Mouse (Mus musculus) heart, adult 2 months (tissue): ENCODE measurements at regions not wholly inside any gene's neighbourhood (a gene's known extent, or its start where the extent isn't known, plus 50 kb on each side); places are given as distances from the start of the nearest gene placed in this dataset.

Source experiments
- DNase-seq, 2 experiments: peaks; one replicate each; pipeline ENCODE4 v3.0.0; 2021
- H3K27ac ChIP-seq: fragments of 200-600 bp; 2 replicates; pipeline ENCODE4 v1.8.1; 2022
- H3K27me3 ChIP-seq: fragments of 200-500 bp; 2 replicates; pipeline ENCODE4 v1.6.1; 2012; ENCODE audit warnings: mild to moderate bottlenecking, low read length, inconsistent platforms, mixed read lengths; ENCODE audit not compliant: control insufficient read depth, insufficient read depth
- H3K36me3 ChIP-seq: fragments of 200-500 bp; 2 replicates; pipeline ENCODE4 v1.6.1; 2012; ENCODE audit warnings: low read length, inconsistent platforms; ENCODE audit not compliant: control insufficient read depth, insufficient read depth
- H3K4me1 ChIP-seq: fragments of 200-500 bp; 2 replicates; pipeline ENCODE4 v1.6.1; 2011; ENCODE audit warnings: low read length; ENCODE audit not compliant: control insufficient read depth, insufficient read depth
- H3K4me3 ChIP-seq: fragments of 200-600 bp; 2 replicates; pipeline ENCODE4 v1.8.1; 2022
- H3K79me2 ChIP-seq: fragments of 200-500 bp; replicated peaks from 2 replicates; pipeline ENCODE4 v1.6.1; 2012; ENCODE audit warnings: mild to moderate bottlenecking, inconsistent platforms, low read length, moderate library complexity, mixed read lengths; ENCODE audit not compliant: control insufficient read depth, insufficient read depth
- H3K9ac ChIP-seq: fragments of 200-500 bp; 2 replicates; pipeline ENCODE4 v1.6.1; 2012; ENCODE audit warnings: low read depth, mild to moderate bottlenecking, control low read depth, inconsistent platforms, low read length, mixed read lengths
- CTCF ChIP-seq: fragments of 200-600 bp; IDR thresholded peaks from 2 replicates; pipeline ENCODE4 v1.8.1; 2022; ENCODE audit warnings: antibody characterized with exemption, mild to moderate bottlenecking, moderate library complexity
- EP300 ChIP-seq: fragments of 200-500 bp; IDR thresholded peaks from 2 replicates; pipeline ENCODE4 v1.6.1; 2011; ENCODE audit warnings: low read depth, low read length, control low read depth; ENCODE audit not compliant: insufficient read depth
- POLR2A ChIP-seq: fragments of 200-500 bp; IDR thresholded peaks from 2 replicates; pipeline ENCODE4 v1.6.1; 2011; ENCODE audit warnings: mild to moderate bottlenecking, low read depth, low read length, control low read depth; ENCODE audit not compliant: insufficient read depth
- WGBS: fragments of 180-500 bp; shearing (Covaris S2); methylation state at CpG from one replicate; pipeline ENCODE4 v1.1.7; 2018; 5-methylcytosine and 5-hydroxymethylcytosine counted together
- intact Hi-C: fragments of 180-260 bp; cut with DNase I; formaldehyde crosslinking; loops from one replicate; pipeline ENCODE4 v1.15.1; 2025

DNA sequence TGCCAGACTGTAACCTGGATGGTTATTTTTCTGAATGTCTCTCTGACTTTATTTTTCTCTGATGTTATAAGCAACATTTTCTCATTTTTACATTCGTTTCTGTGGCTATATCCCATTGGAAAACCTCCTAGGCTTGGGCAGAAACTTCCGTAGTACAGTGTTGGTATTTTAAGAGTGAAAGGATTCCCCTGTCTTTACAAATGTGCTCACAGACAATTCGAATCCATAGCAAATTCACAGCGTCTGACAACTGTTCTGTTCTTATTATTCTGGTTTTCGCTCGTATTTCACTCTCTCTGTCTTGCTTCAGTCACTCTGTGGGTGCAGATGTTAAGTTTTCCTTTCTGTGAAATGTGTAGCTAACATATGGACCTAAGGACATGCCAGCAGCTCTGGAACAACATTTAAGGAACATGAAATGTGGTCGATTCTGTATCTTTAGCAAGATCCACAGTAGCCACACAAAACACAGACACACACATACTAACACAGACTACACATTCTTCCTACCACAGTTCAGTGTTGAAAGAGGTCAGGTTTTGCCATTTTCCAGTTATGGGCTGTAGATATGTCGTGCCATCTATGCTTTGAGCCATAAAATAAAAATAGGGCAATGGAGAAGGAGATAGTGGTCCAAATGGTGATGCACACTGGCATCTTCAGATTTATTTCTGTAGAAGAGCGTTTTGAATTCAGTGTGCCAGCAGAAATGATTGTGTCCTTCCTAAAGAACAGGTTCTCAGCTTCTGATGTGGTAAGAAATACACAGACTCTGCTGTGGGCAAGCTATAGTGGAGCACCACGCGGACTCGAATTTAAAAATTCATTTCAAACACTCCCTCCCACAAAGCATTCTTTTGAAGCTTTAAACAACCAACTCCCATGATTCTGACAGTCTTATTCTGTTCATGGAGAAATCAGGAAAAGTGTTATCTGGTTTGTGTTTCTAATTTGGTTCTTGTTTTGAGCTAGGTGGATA lies 179.2 kb downstream of the Gm11146 start:
- peaks cover 2% of the 10 kb centered on the region for H3K36me3 ChIP-seq
- H3K79me2 ChIP-seq, result no peaks in the 10 kb centered on the region; the same call in 1 of the 2 replicates
- peaks cover 1% of the 10 kb centered on the region; the same call in 1 of the 2 replicates for H3K4me1 ChIP-seq
- no peak for DNase-seq
- 79% methylated on average over 12 of the region's 12 CpGs for WGBS
- H3K4me3 ChIP-seq, result no peak overlapping the region
- no peak overlapping the region for H3K9ac ChIP-seq
- no peak overlapping the region for H3K27ac ChIP-seq
- intact Hi-C loops, result no loop called here
- TF ChIP-seq EP300 (no peak), CTCF (no peak), POLR2A (no peak)
- H3K27me3 ChIP-seq, result no peaks in the 10 kb centered on the region

DNA sequence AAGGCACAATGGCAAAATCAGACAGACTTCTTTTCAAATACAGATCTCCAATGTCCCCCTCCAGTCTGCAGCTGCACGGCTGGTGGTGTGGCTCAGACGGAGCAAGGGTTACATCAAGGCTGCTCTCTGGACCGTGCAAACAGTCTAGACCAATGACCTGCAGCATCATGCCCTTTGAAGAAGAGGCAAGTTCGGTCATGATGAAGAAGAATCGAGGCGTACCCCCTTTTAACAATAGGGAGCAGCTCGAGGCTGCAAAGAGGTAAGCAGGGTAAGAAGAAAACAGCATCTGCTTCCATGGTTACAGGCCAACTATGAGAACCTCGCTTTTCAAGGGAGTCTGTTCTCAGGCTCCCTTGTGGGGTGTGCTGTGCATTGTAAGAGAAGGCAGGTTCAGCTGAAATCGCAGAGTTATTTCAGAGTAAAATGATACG lies 180.3 kb downstream of the Gm11146 start:
- Histone ChIP-seq H3K27me3 (no peaks in the 10 kb centered on the region), H3K36me3 (peaks cover 2% of the 10 kb centered on the region), H3K79me2 (no peaks in the 10 kb centered on the region; the same call in 1 of the 2 replicates), H3K4me3 (peak overlapping the region; percentile 21; the same call in 1 of the 2 replicates), H3K27ac (peak overlapping the region; percentile 26), H3K9ac (no peak overlapping the region), H3K4me1 (peaks cover 1% of the 10 kb centered on the region; the same call in 1 of the 2 replicates)
- peak; percentile 15 to 39 for DNase-seq
- no peak for TF ChIP-seq CTCF
- intact Hi-C loops, result no loop called here
- 63% methylated on average over 10 of the region's 10 CpGs for WGBS

DNA sequence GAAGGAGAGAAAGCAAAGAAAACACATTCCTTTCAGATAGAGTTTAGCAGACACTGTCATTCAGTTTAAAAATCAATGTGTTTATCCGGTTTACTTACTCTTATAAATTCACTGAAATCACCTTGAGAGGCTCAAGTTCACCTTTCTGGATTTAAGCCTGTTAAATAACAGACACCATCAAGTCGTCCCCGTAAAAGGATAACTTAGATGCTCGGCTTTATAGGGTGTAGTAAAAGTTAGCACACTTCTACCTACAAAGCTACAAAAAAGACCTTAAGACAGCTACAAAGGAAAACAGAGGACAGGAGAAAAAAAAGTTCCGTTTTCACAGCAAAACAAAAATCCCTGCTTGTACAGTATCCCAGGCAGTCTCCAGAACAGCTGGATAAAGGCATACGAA lies 180.9 kb downstream of the Gm11146 start:
- Histone ChIP-seq H3K36me3 (peaks cover 2% of the 10 kb centered on the region), H3K4me1 (peaks cover 1% of the 10 kb centered on the region; the same call in 1 of the 2 replicates), H3K27me3 (no peaks in the 10 kb centered on the region), H3K79me2 (no peaks in the 10 kb centered on the region; the same call in 1 of the 2 replicates), H3K27ac (no peak overlapping the region; the same call in 1 of the 2 replicates), H3K9ac (no peak overlapping the region), H3K4me3 (no peak overlapping the region)
- DNase-seq, result no peak
- 83% methylated on average over 6 of the region's 6 CpGs for WGBS
- intact Hi-C loops, result no loop called here
- TF ChIP-seq POLR2A, result no peak
- no peak for TF ChIP-seq EP300
- TF ChIP-seq CTCF, result no peak

DNA sequence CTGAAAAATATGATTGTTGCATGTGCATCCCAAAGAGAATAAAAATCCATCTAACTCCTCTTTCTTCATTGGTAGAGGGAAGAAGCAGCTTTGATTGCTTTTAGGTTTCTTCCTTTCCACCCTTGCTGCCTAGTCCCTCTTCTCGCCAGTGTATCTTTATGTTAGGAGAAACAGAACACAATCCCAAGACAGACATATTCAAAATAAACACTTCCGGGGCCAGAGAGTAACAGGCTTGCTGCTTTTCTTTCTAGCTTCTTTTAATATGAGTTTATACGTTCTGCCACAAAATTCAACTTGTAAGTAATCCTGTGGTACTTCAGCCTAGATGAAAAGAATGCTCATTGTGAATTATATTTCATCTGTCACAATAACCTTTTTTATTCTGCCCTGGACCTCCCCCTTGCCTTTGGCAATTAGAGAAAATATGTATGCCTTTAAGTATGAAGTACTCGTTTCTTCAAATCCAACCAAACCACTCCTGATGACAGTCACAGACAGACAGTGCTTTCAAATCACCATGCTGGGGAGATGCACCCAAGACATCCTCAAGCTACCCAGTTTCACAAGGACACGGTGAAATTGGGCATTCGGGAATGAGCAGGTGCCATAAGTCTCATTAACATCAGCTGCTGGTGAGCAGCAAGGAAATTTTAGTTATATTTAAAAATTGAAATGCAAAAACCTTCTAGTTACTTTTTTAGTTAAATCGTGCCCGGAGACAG lies 181.6 kb downstream of the Gm11146 start:
- Histone ChIP-seq H3K27ac (no peak overlapping the region), H3K4me1 (no peaks in the 10 kb centered on the region; the same call in 1 of the 2 replicates), H3K9ac (no peak overlapping the region), H3K36me3 (peaks cover 2% of the 10 kb centered on the region; the same call in 1 of the 2 replicates), H3K4me3 (no peak overlapping the region), H3K79me2 (no peaks in the 10 kb centered on the region; the same call in 1 of the 2 replicates), H3K27me3 (no peaks in the 10 kb centered on the region)
- intact Hi-C loops, result no loop called here
- no peak for DNase-seq
- no peak for TF ChIP-seq POLR2A
- no peak for TF ChIP-seq EP300
- no peak for TF ChIP-seq CTCF
- 85% methylated on average over 8 of the region's 8 CpGs for WGBS

DNA sequence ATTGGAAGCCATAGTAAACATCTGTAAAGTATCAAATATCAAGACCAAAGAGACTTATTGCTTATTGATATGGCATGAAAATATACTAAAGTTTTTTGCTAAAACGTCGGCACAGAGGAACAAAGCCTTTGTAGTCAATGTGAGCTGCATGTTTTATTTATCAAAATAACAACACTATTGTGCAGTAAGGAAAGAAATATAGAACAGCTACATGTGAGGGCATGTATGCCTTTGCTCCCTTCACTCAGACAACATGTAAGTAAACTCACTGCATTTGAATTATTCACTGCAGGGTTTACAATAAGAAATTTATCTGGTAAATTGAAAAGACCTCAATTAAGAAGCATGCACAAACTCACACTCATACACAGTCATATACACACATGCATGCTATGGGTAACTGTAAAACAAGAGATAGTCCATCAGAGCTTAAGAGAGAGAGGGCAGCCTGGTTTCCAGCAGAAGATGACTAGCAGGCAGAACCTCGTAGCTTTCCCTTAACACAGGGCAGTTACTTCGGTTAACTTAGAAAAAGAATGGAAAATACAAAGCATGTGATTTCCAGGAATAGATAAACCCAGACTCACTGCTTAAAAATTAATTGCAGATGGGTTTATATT lies 182.7 kb downstream of the Gm11146 start:
- DNase-seq, result no peak
- Histone ChIP-seq H3K36me3 (peaks cover 2% of the 10 kb centered on the region; the same call in 1 of the 2 replicates), H3K4me3 (no peak overlapping the region), H3K4me1 (no peaks in the 10 kb centered on the region; the same call in 1 of the 2 replicates), H3K27me3 (no peaks in the 10 kb centered on the region), H3K27ac (no peak overlapping the region), H3K79me2 (no peaks in the 10 kb centered on the region; the same call in 1 of the 2 replicates), H3K9ac (no peak overlapping the region)
- intact Hi-C loops, result no loop called here
- TF ChIP-seq POLR2A (no peak), EP300 (no peak), CTCF (no peak)
- 39% methylated on average over 4 of the region's 4 CpGs for WGBS
